Mouse (Mus musculus) liver, adult 2 months (tissue): ENCODE data around the gene Gm9774. TPM values are rescaled to one million over a fixed set of nuclear protein-coding genes. Genes with fewer than 3 reads are reported as not detected.

Experiments
- DNase-seq: peaks from one replicate; pipeline ENCODE4 v3.0.0-alpha.2; 2011; ENCODE audit warnings: low read depth, low spot score; ENCODE audit errors: extremely low read depth
- H3K27ac ChIP-seq: fragments of 200-500 bp; replicated peaks from 2 replicates; pipeline ENCODE4 v1.5.1; 2012; ENCODE audit warnings: low read depth, mild to moderate bottlenecking, control low read depth, inconsistent platforms, low read length; ENCODE audit not compliant: insufficient read depth
- H3K27me3 ChIP-seq: fragments of 200-500 bp; 2 replicates; pipeline ENCODE4 v1.6.1; 2012; ENCODE audit warnings: mild to moderate bottlenecking, moderate library complexity, low read length, inconsistent platforms; ENCODE audit not compliant: control insufficient read depth, insufficient read depth
- H3K36me3 ChIP-seq: fragments of 200-500 bp; 2 replicates; pipeline ENCODE4 v1.6.1; 2012; ENCODE audit warnings: low read length, inconsistent platforms; ENCODE audit not compliant: control insufficient read depth, insufficient read depth
- H3K4me1 ChIP-seq: fragments of 200-500 bp; 2 replicates; pipeline ENCODE4 v1.6.1; 2011; ENCODE audit warnings: low read length; ENCODE audit not compliant: control insufficient read depth, insufficient read depth
- H3K4me3 ChIP-seq: fragments of 200-500 bp; 2 replicates; pipeline ENCODE4 v1.5.1; 2011; ENCODE audit warnings: low read depth, mild to moderate bottlenecking, control low read depth, low read length, moderate library complexity; ENCODE audit not compliant: insufficient read depth
- H3K79me2 ChIP-seq: fragments of 200-500 bp; 2 replicates; pipeline ENCODE4 v1.6.1; 2012; ENCODE audit warnings: inconsistent platforms, mild to moderate bottlenecking, low read length, moderate library complexity; ENCODE audit not compliant: control insufficient read depth, insufficient read depth
- H3K9ac ChIP-seq: fragments of 200-500 bp; 2 replicates; pipeline ENCODE4 v1.6.1; 2012; ENCODE audit warnings: low read depth, mild to moderate bottlenecking, control low read depth, inconsistent platforms, low read length
- CTCF ChIP-seq: fragments of 200-500 bp; IDR thresholded peaks from 2 replicates; pipeline ENCODE4 v1.5.1; 2011; ENCODE audit warnings: low read depth, low read length, control low read depth
- POLR2A ChIP-seq: fragments of 200-500 bp; IDR thresholded peaks from 2 replicates; pipeline ENCODE4 v1.6.1; 2011; ENCODE audit warnings: low read length, control low read depth; ENCODE audit not compliant: insufficient read depth; ENCODE audit errors: extremely low read depth
- WGBS: fragments of 180-500 bp; shearing (Covaris S2); methylation state at CpG from one replicate; pipeline ENCODE4 v1.1.7; 2018; 5-methylcytosine and 5-hydroxymethylcytosine counted together
- polyA plus RNA-seq: library from polyadenylated mRNA; depleted of rRNA; stranded (reverse); fragments of >200 nt; gene quantifications from 2 replicates; pipeline ENCODE4 v1.2.3, GENCODE M21; 2012
- total RNA-seq: library from RNA; depleted of rRNA; stranded (reverse); fragments of >200 nt; gene quantifications from 2 replicates; pipeline ENCODE4 v1.2.3, GENCODE M21; 2014

Gm9774 gene
- total and polyA plus RNA-seq, 2 experiments = 1.6 to 4.2 TPM

GRCm38 (mm10) chr3:92440177-92440576 lies 11.0 kb upstream of the Gm9774 start:
- Histone ChIP-seq H3K4me3 (no peak overlapping the region), H3K36me3 (no peaks in the 10 kb centered on the region), H3K79me2 (no peaks in the 10 kb centered on the region), H3K4me1 (no peaks in the 10 kb centered on the region), H3K27ac (no peak overlapping the region), H3K9ac (no peak overlapping the region), H3K27me3 (no peaks in the 10 kb centered on the region)
- peak; percentile 69 for DNase-seq
- TF ChIP-seq CTCF (no peak), POLR2A (no peak)
- WGBS = 31% methylated on average over 3 of the region's 3 CpGs

DNA sequence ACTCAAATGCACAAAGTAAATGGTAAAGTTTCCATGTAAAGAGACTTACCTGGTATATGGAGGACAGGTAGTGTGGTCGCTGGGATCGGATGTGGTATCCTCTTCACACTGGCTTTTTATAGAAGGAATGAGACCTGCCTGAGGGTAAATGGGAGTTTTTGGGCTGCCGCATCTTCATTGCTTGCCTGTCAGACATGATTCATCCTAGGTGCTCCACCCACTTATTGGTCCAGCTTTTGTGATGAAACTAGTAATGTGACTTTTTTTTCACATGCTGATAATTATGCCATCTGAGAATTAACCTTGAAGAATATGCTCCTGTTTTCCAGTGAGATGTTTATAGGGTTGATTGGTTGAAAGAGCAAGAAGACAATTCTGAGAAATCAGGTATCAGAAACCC lies 9.5 kb upstream of the Gm9774 start, which contains the start of gene Sprr1b:
Gene Sprr1b (minus strand): TSS at position 101 of the 400 bp plus-strand sequence.
- Histone ChIP-seq H3K36me3 (no peaks in the 10 kb centered on the region), H3K4me1 (no peaks in the 10 kb centered on the region), H3K9ac (no peak within 1 kb of the TSS), H3K27me3 (no peaks in the 10 kb centered on the region), H3K79me2 (no peaks in the 10 kb centered on the region), H3K4me3 (no peak within 1 kb of the TSS), H3K27ac (no peak within 1 kb of the TSS)
- WGBS = 100% methylated on average over 3 of the region's 3 CpGs
- DNase-seq = no peak
- no peak for TF ChIP-seq CTCF
- TF ChIP-seq POLR2A = no peak

DNA sequence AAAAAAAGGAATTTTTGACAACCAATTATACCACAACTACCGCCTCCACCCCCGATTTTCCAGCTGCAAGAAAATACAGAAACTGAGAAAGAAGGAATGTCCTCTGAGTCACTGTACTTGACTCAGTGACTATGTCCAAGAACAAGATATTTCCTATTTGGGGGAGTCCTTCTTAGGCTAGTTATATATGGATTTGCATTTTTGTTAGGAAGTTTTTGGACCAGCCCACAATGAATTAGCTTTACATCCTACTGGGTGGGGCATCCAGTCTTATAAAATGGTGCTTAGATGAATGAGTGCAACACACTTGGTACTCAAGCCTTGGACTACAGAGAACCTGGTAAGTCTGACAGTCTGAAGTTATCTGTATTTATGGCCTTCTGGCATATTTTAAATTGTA lies 3.1 kb upstream of the Gm9774 start, which contains the start of gene Sprr2k:
Gene Sprr2k (plus strand): TSS at position 301 of the 400 bp plus-strand sequence.
- Histone ChIP-seq H3K27me3 (no peaks in the 10 kb centered on the region), H3K9ac (no peak within 1 kb of the TSS), H3K27ac (no peak within 1 kb of the TSS), H3K79me2 (no peaks in the 10 kb centered on the region), H3K4me1 (no peaks in the 10 kb centered on the region), H3K36me3 (no peaks in the 10 kb centered on the region), H3K4me3 (no peak within 1 kb of the TSS)
- no peak for DNase-seq
- 89% methylated on average over 2 of the region's 2 CpGs for WGBS
- no peak for TF ChIP-seq CTCF
- TF ChIP-seq POLR2A = no peak

DNA sequence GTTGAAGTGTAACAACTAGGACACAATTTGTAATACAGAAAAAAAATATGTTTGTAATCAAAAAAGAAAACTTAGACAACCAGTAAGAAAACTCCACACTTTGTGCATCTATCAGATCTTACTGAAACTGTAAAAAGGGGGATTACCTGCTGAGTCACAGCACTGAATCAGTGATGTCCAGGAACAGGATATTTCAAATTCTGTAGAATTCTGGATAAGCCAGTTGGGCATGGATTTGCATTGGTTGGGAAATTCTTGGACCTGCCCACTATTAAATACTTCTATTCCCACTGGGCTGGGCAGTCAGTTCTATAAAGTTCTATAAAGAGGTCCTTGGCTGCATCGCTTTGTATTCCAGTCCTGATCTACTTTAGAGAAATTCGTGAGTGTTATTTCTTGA lies 11.4 kb downstream of the Gm9774 start, which contains the start of gene Sprr2j-ps:
Gene Sprr2j-ps (plus strand): TSS at position 301 of the 400 bp plus-strand sequence.
- H3K4me1 ChIP-seq = no peaks in the 10 kb centered on the region
- H3K27me3 ChIP-seq = no peaks in the 10 kb centered on the region
- no peaks in the 10 kb centered on the region for H3K36me3 ChIP-seq
- no peak within 1 kb of the TSS for H3K27ac ChIP-seq
- 92% methylated on average over 2 of the region's 2 CpGs for WGBS
- no peak for DNase-seq
- H3K79me2 ChIP-seq = no peaks in the 10 kb centered on the region
- no peak within 1 kb of the TSS for H3K9ac ChIP-seq
- no peak within 1 kb of the TSS for H3K4me3 ChIP-seq
- no peak for TF ChIP-seq POLR2A
- TF ChIP-seq CTCF = no peak

GRCm38 (mm10) chr3:92407691-92408090 lies 21.5 kb downstream of the Gm9774 start, which contains the start of gene Sprr2i:
Gene Sprr2i, plus strand, starts transcription at chr3:92407991.
- no peaks in the 10 kb centered on the region for H3K36me3 ChIP-seq
- H3K4me1 ChIP-seq = no peaks in the 10 kb centered on the region
- H3K27me3 ChIP-seq = no peaks in the 10 kb centered on the region
- TF ChIP-seq CTCF = no peak
- TF ChIP-seq POLR2A = no peak
- 89% methylated on average over 2 of the region's 2 CpGs for WGBS
- no peak within 1 kb of the TSS for H3K9ac ChIP-seq
- H3K79me2 ChIP-seq = no peaks in the 10 kb centered on the region
- no peak within 1 kb of the TSS for H3K4me3 ChIP-seq
- DNase-seq = no peak
- H3K27ac ChIP-seq = no peak within 1 kb of the TSS

DNA sequence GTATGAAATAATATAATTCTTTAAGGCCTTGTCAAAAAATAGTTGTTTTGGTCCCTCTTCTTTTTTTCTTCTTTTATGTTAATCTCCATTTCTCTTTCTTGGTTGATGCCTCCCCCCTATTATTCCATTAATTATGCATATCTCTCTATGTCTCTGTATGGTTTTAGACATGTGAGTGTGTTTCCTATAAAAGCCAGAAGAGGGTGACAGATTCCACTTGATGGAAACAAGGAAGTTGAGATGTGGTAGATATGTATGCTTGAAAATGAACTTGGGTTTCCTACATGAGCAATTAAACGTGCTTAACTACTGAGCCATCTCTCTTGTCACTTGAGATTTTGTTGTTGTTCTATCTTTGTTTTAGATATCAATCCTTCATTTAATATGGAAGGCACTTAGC lies 34.9 kb downstream of the Gm9774 start:
- H3K27ac ChIP-seq = no peak overlapping the region
- 42% methylated on average over 1 of the region's 1 CpGs for WGBS
- no peaks in the 10 kb centered on the region for H3K79me2 ChIP-seq
- TF ChIP-seq CTCF = no peak
- no peak for TF ChIP-seq POLR2A
- H3K4me1 ChIP-seq = no peaks in the 10 kb centered on the region
- no peak overlapping the region for H3K9ac ChIP-seq
- peak; percentile 4 for DNase-seq
- no peaks in the 10 kb centered on the region for H3K36me3 ChIP-seq
- no peak overlapping the region for H3K4me3 ChIP-seq
- H3K27me3 ChIP-seq = no peaks in the 10 kb centered on the region
